Mouse (Mus musculus) kidney, adult 2 months (tissue): ENCODE results near the gene Rnf157. TPM values are rescaled to one million over a fixed set of nuclear protein-coding genes. Genes with fewer than 3 reads are reported as not detected.

ENCODE experiments used
- DNase-seq: peaks from one replicate; pipeline ENCODE4 v3.0.0; 2021
- H3K27ac ChIP-seq: fragments of 200-500 bp; 2 replicates; pipeline ENCODE4 v1.5.1; 2012; ENCODE audit warnings: low read depth, low read length, control low read depth, inconsistent platforms; ENCODE audit not compliant: insufficient read depth
- H3K27me3 ChIP-seq: fragments of 200-500 bp; replicated peaks from 2 replicates; pipeline ENCODE4 v1.6.1; 2012; ENCODE audit warnings: mild to moderate bottlenecking, moderate library complexity, low read length, inconsistent platforms; ENCODE audit not compliant: control insufficient read depth, insufficient read depth
- H3K36me3 ChIP-seq: fragments of 200-500 bp; 2 replicates; pipeline ENCODE4 v1.6.1; 2012; ENCODE audit warnings: mild to moderate bottlenecking, moderate library complexity, low read length, inconsistent platforms; ENCODE audit not compliant: control insufficient read depth, insufficient read depth
- H3K4me1 ChIP-seq: fragments of 200-500 bp; 2 replicates; pipeline ENCODE4 v1.6.1; 2011; ENCODE audit warnings: low read length; ENCODE audit not compliant: control insufficient read depth, insufficient read depth
- H3K4me3 ChIP-seq: fragments of 200-500 bp; 2 replicates; pipeline ENCODE4 v1.5.1; 2011; ENCODE audit warnings: mild to moderate bottlenecking, low read depth, low read length, control low read depth; ENCODE audit not compliant: insufficient read depth
- CTCF ChIP-seq: fragments of 200-500 bp; conservative IDR thresholded peaks from 2 replicates; pipeline ENCODE4 v1.5.1; 2011; ENCODE audit warnings: low read depth, mild to moderate bottlenecking, control low read depth, low read length, moderate library complexity, mixed read lengths; ENCODE audit not compliant: insufficient read depth, insufficient read length
- POLR2A ChIP-seq: fragments of 200-500 bp; IDR thresholded peaks from one replicate; pipeline ENCODE4 v1.6.1; 2011; ENCODE audit warnings: low read depth, low read length, control low read depth
- WGBS: fragments of 180-500 bp; shearing (Covaris S2); methylation state at CpG from one replicate; pipeline ENCODE4 v1.1.7; 2018; 5-methylcytosine and 5-hydroxymethylcytosine counted together
- polyA plus RNA-seq: library from polyadenylated mRNA; depleted of rRNA; stranded (reverse); fragments of >200 nt; gene quantifications from 2 replicates; pipeline ENCODE4 v1.2.3, GENCODE M21; 2012

Gene Rnf157
- polyA plus RNA-seq, 1 experiment: 2.9 TPM

- no peak overlapping the region for H3K27ac ChIP-seq
- no peak for TF ChIP-seq POLR2A
- TF ChIP-seq CTCF: no peak
- no peak overlapping the region for H3K4me3 ChIP-seq
- H3K36me3 ChIP-seq: no peaks in the 10 kb centered on the region
- H3K4me1 ChIP-seq: no peaks in the 10 kb centered on the region
- no peaks in the 10 kb centered on the region for H3K27me3 ChIP-seq
- DNase-seq: no peak
- WGBS: 76% methylated on average over 11 of the region's 11 CpGs
Observed at GRCm38 (mm10) chr11:116398348-116398677, 14.5 kb downstream of the Rnf157 start.

GRCm38 (mm10) chr11:116397517-116398347 lies 15.1 kb downstream of the Rnf157 start:
- Histone ChIP-seq H3K36me3 (no peaks in the 10 kb centered on the region), H3K27ac (no peak overlapping the region), H3K4me1 (no peaks in the 10 kb centered on the region), H3K27me3 (no peaks in the 10 kb centered on the region), H3K4me3 (no peak overlapping the region)
- TF ChIP-seq POLR2A: no peak
- TF ChIP-seq CTCF: no peak
- DNase-seq: no peak
- WGBS: 63% methylated on average over 8 of the region's 8 CpGs

- Histone ChIP-seq H3K36me3 (no peaks in the 10 kb centered on the region), H3K4me1 (no peaks in the 10 kb centered on the region), H3K27me3 (no peaks in the 10 kb centered on the region), H3K4me3 (no peak overlapping the region), H3K27ac (no peak overlapping the region)
- WGBS: 95% methylated on average over 3 of the region's 3 CpGs
- DNase-seq: no peak
- TF ChIP-seq POLR2A (no peak), CTCF (no peak)
Observed at GRCm38 (mm10) chr11:116396934-116397330, 15.9 kb downstream of the Rnf157 start.

GRCm38 (mm10) chr11:116396276-116396933 lies 16.4 kb downstream of the Rnf157 start:
- Histone ChIP-seq H3K27ac (peak overlapping the region; percentile 33), H3K4me3 (0 out of 2 replicates have a peak overlapping the region, but pooled peaks have one; percentile 1), H3K27me3 (no peaks in the 10 kb centered on the region), H3K4me1 (no peaks in the 10 kb centered on the region), H3K36me3 (no peaks in the 10 kb centered on the region)
- 82% methylated on average over 11 of the region's 11 CpGs for WGBS
- peak; percentile 54 for DNase-seq
- no peak for TF ChIP-seq POLR2A

- DNase-seq: no peak
- H3K4me3 ChIP-seq: peak overlapping the region; percentile 27; the same call in 1 of the 2 replicates
- no peaks in the 10 kb centered on the region for H3K27me3 ChIP-seq
- WGBS: 45% methylated on average over 4 of the region's 4 CpGs
- no peaks in the 10 kb centered on the region for H3K4me1 ChIP-seq
- TF ChIP-seq CTCF: no peak
- no peak for TF ChIP-seq POLR2A
- peak overlapping the region; percentile 88 for H3K27ac ChIP-seq
- no peaks in the 10 kb centered on the region for H3K36me3 ChIP-seq
Observed at GRCm38 (mm10) chr11:116394769-116395168, 18.1 kb downstream of the Rnf157 start.

- Histone ChIP-seq H3K27me3 (no peaks in the 10 kb centered on the region), H3K4me1 (peaks cover 10% of the 10 kb centered on the region; the same call in 1 of the 2 replicates), H3K4me3 (no peak overlapping the region), H3K36me3 (no peaks in the 10 kb centered on the region), H3K27ac (peak overlapping the region; percentile 68)
- TF ChIP-seq POLR2A: no peak
- no peak for TF ChIP-seq CTCF
- 69% methylated on average over 14 of the region's 14 CpGs for WGBS
- DNase-seq: peak; percentile 67
Observed at GRCm38 (mm10) chr11:116388841-116389480, 23.9 kb downstream of the Rnf157 start.
